ENCODE assay signal across 19 mouse cellular contexts in the genomic region with DNA sequence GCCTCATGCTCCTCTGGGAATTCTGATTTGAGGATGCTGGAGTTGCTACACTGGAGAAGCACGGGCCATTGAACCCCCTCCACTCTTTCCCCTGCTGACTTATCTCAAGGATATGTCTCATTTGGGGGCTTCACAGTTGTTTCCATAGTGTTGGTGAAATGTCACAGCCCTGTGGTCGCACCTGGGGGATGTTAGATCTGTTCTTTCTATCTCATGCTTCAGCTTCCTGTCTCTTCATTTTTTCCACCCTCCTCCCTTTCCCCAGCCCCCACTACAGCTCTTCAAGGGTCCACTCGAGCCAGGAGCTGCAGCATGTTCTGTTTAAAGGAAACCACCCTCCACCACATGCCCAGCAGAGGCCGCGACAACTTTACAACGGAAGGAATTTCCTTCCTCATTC. TPM values are rescaled to one million over a fixed set of nuclear protein-coding genes. Genes with fewer than 3 reads are reported as not detected.
A peak's percentile ranks its signal among the peaks of the same experiment; 100 is the strongest.
DNase-seq lines count a peak whose midpoint lies in the region; ATAC-seq and TF ChIP-seq lines count a peak whose summit lies in the region.
"Had no signal": no experiment of that assay in that cellular context is flagged by ENCODE, and none has a peak within 500 bp of the region (broad histone marks: within the 10 kb centered on the region; RNA-seq: fewer than 3 reads in every experiment).

No protein-coding gene starts in this region.

- DNase-seq in heart, adult 8-10 months (ENCODE audit: low spot score): no peak
- DNase-seq in spleen, adult 2 months (ENCODE audit: low read depth in 1 of 2, low spot score in 2 of 2): no peak
- DNase-seq in spleen, postnatal 36 days (ENCODE audit: low spot score in 2 of 2): no peak
- peak; percentile 73 to 90 for DNase-seq in thymus, adult 18-20 months
- DNase-seq in frontal cortex, adult 2 months (ENCODE audit: extremely low spot score in 1 of 2, low spot score in 1 of 2): no peak
- DNase-seq in heart, adult 2 months: no peak
- DNase-seq: adrenal gland, adult 2 months; cerebellum, adult 2 months; embryo, embryonic 11 days; heart, adult 11 months; heart, postnatal 10 days; liver; lung, postnatal 10 days had no signal

- H3K36me3 ChIP-seq in heart, embryonic 16.5 days (ENCODE audit: control insufficient read depth, insufficient read depth): no peaks in the 10 kb centered on the region
- H3K36me3 ChIP-seq in spleen, adult 2 months (ENCODE audit: control insufficient read depth, insufficient read depth, low read length): no peaks in the 10 kb centered on the region
- H3K36me3 ChIP-seq in forebrain, embryonic 13.5 days (ENCODE audit: poor library complexity, severe bottlenecking): no peaks in the 10 kb centered on the region
- H3K36me3 ChIP-seq in heart, adult 2 months (ENCODE audit: control insufficient read depth, insufficient read depth, low read length): no peaks in the 10 kb centered on the region

- H3K79me2 ChIP-seq in heart, adult 2 months (replicated peaks; ENCODE audit: control insufficient read depth, insufficient read depth, low read length): no peaks in the 10 kb centered on the region

- 39% methylated on average over 6 of the region's 6 CpGs for WGBS in heart, embryonic 16.5 days
- 11% methylated on average over 6 of the region's 6 CpGs for WGBS in spleen, adult 2 months
- WGBS in forebrain, embryonic 13.5 days: 86% methylated on average over 6 of the region's 6 CpGs
- 24% methylated on average over 6 of the region's 6 CpGs for WGBS in heart, adult 2 months

- no peaks in the 10 kb centered on the region for H3K9me3 ChIP-seq in heart, embryonic 16.5 days (replicated peaks; ENCODE audit: control insufficient read depth, low read length)
- H3K9me3 ChIP-seq in forebrain, embryonic 13.5 days (replicated peaks): no peaks in the 10 kb centered on the region

- no peak for TF ChIP-seq CTCF in spleen, adult 2 months (IDR thresholded peaks at IDR 0.05; ENCODE audit: extremely low read depth, insufficient read depth, insufficient read length, insufficient replicate concordance)
- TF ChIP-seq CTCF in heart, adult 2 months (IDR thresholded peaks at IDR 0.05): no peak

- no peak overlapping the region for H3K9ac ChIP-seq in heart, embryonic 16.5 days (ENCODE audit: low read length)
- no peak overlapping the region for H3K9ac ChIP-seq in forebrain, embryonic 13.5 days
- no peak overlapping the region for H3K9ac ChIP-seq in heart, adult 2 months (ENCODE audit: low read depth, low read length)
- H3K9ac ChIP-seq: hindbrain, embryonic 14.5 days had no signal

- H3K27me3 ChIP-seq in heart, embryonic 16.5 days (ENCODE audit: control insufficient read depth, insufficient read depth, low read length): no peaks in the 10 kb centered on the region
- no peaks in the 10 kb centered on the region for H3K27me3 ChIP-seq in spleen, adult 2 months (ENCODE audit: control insufficient read depth, insufficient read depth, low read length)
- no peaks in the 10 kb centered on the region for H3K27me3 ChIP-seq in forebrain, embryonic 13.5 days
- H3K27me3 ChIP-seq in heart, adult 2 months (ENCODE audit: control insufficient read depth, insufficient read depth, low read length): no peaks in the 10 kb centered on the region

- intact Hi-C loops in heart, adult 2 months (cut with DNase I): no loop called here

- ATAC-seq in heart, embryonic 16.5 days (replicated peaks; ENCODE audit: extremely low read depth, insufficient read depth, low FRiP score): no peak
- no peak for ATAC-seq in forebrain, embryonic 13.5 days
- ATAC-seq: forebrain, embryonic 14.5 days had no signal

- peak overlapping the region; percentile 54; the same call in 1 of the 2 replicates for H3K27ac ChIP-seq in heart, embryonic 16.5 days (ENCODE audit: low read length)
- H3K27ac ChIP-seq in spleen, adult 2 months (ENCODE audit: insufficient read depth, low read length): peak overlapping the region; percentile 94
- no peak overlapping the region for H3K27ac ChIP-seq in forebrain, embryonic 13.5 days
- no peak overlapping the region for H3K27ac ChIP-seq in heart, adult 2 months
- H3K27ac ChIP-seq: hindbrain, embryonic 14.5 days had no signal

- no peak for TF ChIP-seq POLR2A in spleen, adult 2 months (IDR thresholded peaks at IDR 0.05; ENCODE audit: low read depth, low read length)
- no peak for TF ChIP-seq POLR2A in heart, adult 2 months (IDR thresholded peaks at IDR 0.05; ENCODE audit: insufficient read depth, low read depth, low read length)

- H3K4me3 ChIP-seq in heart, embryonic 16.5 days (ENCODE audit: low read length): no peak overlapping the region
- no peak overlapping the region for H3K4me3 ChIP-seq in spleen, adult 2 months (ENCODE audit: extremely low read depth, insufficient read depth, insufficient read length)
- H3K4me3 ChIP-seq in forebrain, embryonic 13.5 days: no peak overlapping the region
- no peak overlapping the region for H3K4me3 ChIP-seq in heart, adult 2 months

- H3K4me2 ChIP-seq in heart, embryonic 16.5 days (ENCODE audit: low read depth, low read length): no peak overlapping the region
- H3K4me2 ChIP-seq in forebrain, embryonic 13.5 days: no peak overlapping the region
- H3K4me2 ChIP-seq: hindbrain, embryonic 14.5 days had no signal

- TF ChIP-seq EP300 in heart, adult 2 months (IDR thresholded peaks at IDR 0.05; ENCODE audit: insufficient read depth, low read depth, low read length): no peak

- peaks cover 14% of the 10 kb centered on the region for H3K4me1 ChIP-seq in heart, embryonic 16.5 days (ENCODE audit: control insufficient read depth, insufficient read depth, low read length)
- H3K4me1 ChIP-seq in spleen, adult 2 months (ENCODE audit: control insufficient read depth, insufficient read depth, insufficient read length): peaks cover 24% of the 10 kb centered on the region; the same call in 1 of the 2 replicates
- no peaks in the 10 kb centered on the region for H3K4me1 ChIP-seq in forebrain, embryonic 13.5 days
- peaks cover 7% of the 10 kb centered on the region for H3K4me1 ChIP-seq in heart, adult 2 months (ENCODE audit: control insufficient read depth, insufficient read depth, low read length)

RNA-seq across cellular contexts. Expression of a gene that starts 1.6 kb away (rescaled TPM):
- polyA plus RNA-seq in heart, embryonic 16.5 days (2015; fragmentation: Nextera tagmentation; extraction: Ambion mirVana): 7.9 and 18.5 TPM in 2 replicates
- under 1 TPM in 3 of 4 experiments, not detected in 1; 0.22 to 0.84 (median 0.43) TPM for total RNA-seq in heart, adult 8-10 months (2022)
- polyA plus RNA-seq in spleen, adult 2 months (2012; rRNA removed): 87.3 and 98.7 TPM in 2 replicates
- polyA plus RNA-seq in forebrain, embryonic 13.5 days (2015; fragmentation: Nextera tagmentation; extraction: Ambion mirVana): 1.5 and 2.0 TPM in 2 replicates
- polyA plus RNA-seq in frontal cortex, adult 2 months (2012; rRNA removed): 0.14 TPM in 1 of 2 replicates, not detected in the other
- total RNA-seq in heart, adult 2 months (2021): under 1 TPM; 0.41 to 0.42 TPM
- polyA plus RNA-seq in heart, adult 2 months (2012; rRNA removed): 0.67 and 2.2 TPM in 2 replicates
- total RNA-seq: layer of hippocampus, postnatal 14 days; left cerebral cortex, postnatal 25 days had no signal
- polyA plus RNA-seq: cerebellum, adult 2 months had no signal

RNA-seq across cellular contexts. Expression of a gene that starts 6.7 kb away (rescaled TPM):
- polyA plus RNA-seq in heart, embryonic 16.5 days (2015; fragmentation: Nextera tagmentation; extraction: Ambion mirVana): 7.4 and 9.1 TPM in 2 replicates
- total RNA-seq in heart, adult 8-10 months (2022): 1 to 10 TPM; 4.8 to 5.8 (median 5.4) TPM
- 24.4 and 38.0 TPM in 2 replicates for polyA plus RNA-seq in spleen, adult 2 months (2012; rRNA removed)
- polyA plus RNA-seq in forebrain, embryonic 13.5 days (2015; fragmentation: Nextera tagmentation; extraction: Ambion mirVana): 2.2 and 3.1 TPM in 2 replicates
- polyA plus RNA-seq in frontal cortex, adult 2 months (2012; rRNA removed): 6.4 and 7.1 TPM in 2 replicates
- 1 to 10 TPM; 4.1 to 6.6 TPM for total RNA-seq in heart, adult 2 months (2021)
- polyA plus RNA-seq in heart, adult 2 months (2012; rRNA removed): 7.4 and 7.6 TPM in 2 replicates

RNA-seq across cellular contexts. Expression of a gene that starts 23.0 kb away (rescaled TPM):
- 7.0 and 8.4 TPM in 2 replicates for polyA plus RNA-seq in heart, embryonic 16.5 days (2015; fragmentation: Nextera tagmentation; extraction: Ambion mirVana)
- 1 to 10 TPM; 5.2 to 7.7 (median 6.5) TPM for total RNA-seq in heart, adult 8-10 months (2022)
- polyA plus RNA-seq in spleen, adult 2 months (2012; rRNA removed): 41.7 and 46.8 TPM in 2 replicates
- 5.4 and 6.3 TPM in 2 replicates for polyA plus RNA-seq in forebrain, embryonic 13.5 days (2015; fragmentation: Nextera tagmentation; extraction: Ambion mirVana)
- 81.5 and 103 TPM in 2 replicates for polyA plus RNA-seq in frontal cortex, adult 2 months (2012; rRNA removed)
- 1 to 10 TPM; 4.9 to 5.3 TPM for total RNA-seq in heart, adult 2 months (2021)
- 14.1 and 20.4 TPM in 2 replicates for polyA plus RNA-seq in heart, adult 2 months (2012; rRNA removed)

RNA-seq across cellular contexts. Expression of a gene that starts 46.8 kb away (rescaled TPM):
- polyA plus RNA-seq in heart, embryonic 16.5 days (2015; fragmentation: Nextera tagmentation; extraction: Ambion mirVana): 270 and 281 TPM in 2 replicates
- 100 to 1,000 TPM; 313 to 324 (median 318) TPM for total RNA-seq in heart, adult 8-10 months (2022)
- polyA plus RNA-seq in spleen, adult 2 months (2012; rRNA removed): 21.2 and 29.4 TPM in 2 replicates
- 193 and 202 TPM in 2 replicates for polyA plus RNA-seq in forebrain, embryonic 13.5 days (2015; fragmentation: Nextera tagmentation; extraction: Ambion mirVana)
- 46.7 and 48.7 TPM in 2 replicates for polyA plus RNA-seq in frontal cortex, adult 2 months (2012; rRNA removed)
- total RNA-seq in heart, adult 2 months (2021): 100 to 1,000 TPM; 303 to 343 TPM
- 166 and 170 TPM in 2 replicates for polyA plus RNA-seq in heart, adult 2 months (2012; rRNA removed)

RNA-seq across cellular contexts. Expression of a gene that starts 46.9 kb away (rescaled TPM):
- 97.4 and 99.3 TPM in 2 replicates for polyA plus RNA-seq in heart, embryonic 16.5 days (2015; fragmentation: Nextera tagmentation; extraction: Ambion mirVana)
- total RNA-seq in heart, adult 8-10 months (2022): 10 to 100 TPM; 14.3 to 18.7 (median 15.6) TPM
- 84.6 and 110 TPM in 2 replicates for polyA plus RNA-seq in spleen, adult 2 months (2012; rRNA removed)
- 146 and 153 TPM in 2 replicates for polyA plus RNA-seq in forebrain, embryonic 13.5 days (2015; fragmentation: Nextera tagmentation; extraction: Ambion mirVana)
- polyA plus RNA-seq in frontal cortex, adult 2 months (2012; rRNA removed): 51.7 and 53.6 TPM in 2 replicates
- total RNA-seq in heart, adult 2 months (2021): 10 to 100 TPM; 17.6 TPM
- 34.0 and 40.2 TPM in 2 replicates for polyA plus RNA-seq in heart, adult 2 months (2012; rRNA removed)

Comparison
In these comparisons a context has a peak if more than half of its experiments do, and no peak if none do; other contexts are left out.
1. H3K27ac ChIP-seq: peak in heart, embryonic 16.5 days (single experiment) and spleen, adult 2 months (single experiment); none in forebrain, embryonic 13.5 days (single experiment) and heart, adult 2 months (single experiment).
2. DNase-seq: peak in thymus, adult 18-20 months (2 of 2); none in heart, adult 8-10 months (single experiment), spleen, adult 2 months (0 of 2), spleen, postnatal 36 days (0 of 2), frontal cortex, adult 2 months (0 of 2) and heart, adult 2 months (0 of 2).